21 mouse cellular contexts compared by ENCODE assay signal in genomic region chr16:33681661-33682060, GRCm38 (mm10). TPM values are rescaled to one million over a fixed set of nuclear protein-coding genes. Genes with fewer than 3 reads are reported as not detected.
A peak's percentile ranks its signal among the peaks of the same experiment; 100 is the strongest.
DNase-seq lines count a peak whose midpoint lies in the region; ATAC-seq lines count a peak whose summit lies in the region.
"Had no signal": no experiment of that assay in that cellular context is flagged by ENCODE, and none has a peak within 500 bp of the region (broad histone marks: within the 10 kb centered on the region; RNA-seq: fewer than 3 reads in every experiment).

No protein-coding gene starts in this region.

- H3K27me3 ChIP-seq in hindbrain, embryonic 10.5 days (ENCODE audit: insufficient read depth, poor library complexity, severe bottlenecking), result peaks cover 6% of the 10 kb centered on the region; the same call in 1 of the 2 replicates
- H3K27me3 ChIP-seq in hindbrain, embryonic 13.5 days, result no peaks in the 10 kb centered on the region
- no peaks in the 10 kb centered on the region for H3K27me3 ChIP-seq in midbrain, embryonic 10.5 days (ENCODE audit: low read depth, poor library complexity, severe bottlenecking)
- no peaks in the 10 kb centered on the region for H3K27me3 ChIP-seq in midbrain, embryonic 16.5 days (ENCODE audit: control insufficient read depth, insufficient read depth, low read depth, low read length)

- no peak overlapping the region for H3K4me3 ChIP-seq in hindbrain, embryonic 10.5 days
- no peak overlapping the region for H3K4me3 ChIP-seq in hindbrain, embryonic 13.5 days
- no peak overlapping the region for H3K4me3 ChIP-seq in midbrain, embryonic 10.5 days
- no peak overlapping the region for H3K4me3 ChIP-seq in midbrain, embryonic 16.5 days (ENCODE audit: low read depth, low read length)
- H3K4me3 ChIP-seq in brown adipose tissue, adult 24 weeks (ENCODE audit: insufficient read depth, low read depth, low read length), result no peak overlapping the region

- no peak for ATAC-seq in hindbrain, embryonic 13.5 days (ENCODE audit: low FRiP score)
- no peak for ATAC-seq in midbrain, embryonic 16.5 days
- ATAC-seq: activated CD4-positive, CD25-positive, alpha-beta regulatory T cell, adult 4 months; CD4-positive, CD25-positive, alpha-beta regulatory T cell, adult 4 months; forebrain, embryonic 14.5 days; hindbrain, postnatal 0 days; inflammation-experienced regulatory T-cells, adult 6 months; intestine, embryonic 16.5 days had no signal

- H3K4me2 ChIP-seq in hindbrain, embryonic 13.5 days, result no peak overlapping the region
- H3K4me2 ChIP-seq in midbrain, embryonic 16.5 days (ENCODE audit: low read length), result no peak overlapping the region
- H3K4me2 ChIP-seq: heart, embryonic 11.5 days; hindbrain, embryonic 14.5 days had no signal

- no peaks in the 10 kb centered on the region for H3K9me3 ChIP-seq in hindbrain, embryonic 10.5 days
- H3K9me3 ChIP-seq in hindbrain, embryonic 13.5 days, result no peaks in the 10 kb centered on the region
- no peaks in the 10 kb centered on the region for H3K9me3 ChIP-seq in midbrain, embryonic 10.5 days (replicated peaks)
- no peaks in the 10 kb centered on the region for H3K9me3 ChIP-seq in midbrain, embryonic 16.5 days (replicated peaks; ENCODE audit: control insufficient read depth, low read length, poor library complexity, severe bottlenecking)

- no peaks in the 10 kb centered on the region for H3K36me3 ChIP-seq in hindbrain, embryonic 10.5 days
- no peaks in the 10 kb centered on the region for H3K36me3 ChIP-seq in hindbrain, embryonic 13.5 days
- H3K36me3 ChIP-seq in midbrain, embryonic 10.5 days, result no peaks in the 10 kb centered on the region
- H3K36me3 ChIP-seq in midbrain, embryonic 16.5 days (ENCODE audit: control insufficient read depth, insufficient read depth, low read length), result no peaks in the 10 kb centered on the region

- H3K27ac ChIP-seq in hindbrain, embryonic 10.5 days, result 0 out of 2 replicates have a peak overlapping the region, but pooled peaks have one; percentile 31
- no peak overlapping the region for H3K27ac ChIP-seq in hindbrain, embryonic 13.5 days
- peak overlapping the region; percentile 39 for H3K27ac ChIP-seq in midbrain, embryonic 10.5 days (replicated peaks)
- H3K27ac ChIP-seq in midbrain, embryonic 16.5 days (ENCODE audit: low read length), result no peak overlapping the region
- peak overlapping the region; percentile 96 for H3K27ac ChIP-seq in brown adipose tissue, adult 24 weeks (replicated peaks; ENCODE audit: low read depth, low read length)
- H3K27ac ChIP-seq: hindbrain, embryonic 14.5 days; hindbrain, postnatal 0 days had no signal

- H3K4me1 ChIP-seq in hindbrain, embryonic 10.5 days (replicated peaks), result peaks cover 59% of the 10 kb centered on the region
- peaks cover 34% of the 10 kb centered on the region for H3K4me1 ChIP-seq in hindbrain, embryonic 13.5 days (replicated peaks)
- peaks cover 58% of the 10 kb centered on the region for H3K4me1 ChIP-seq in midbrain, embryonic 10.5 days
- H3K4me1 ChIP-seq in midbrain, embryonic 16.5 days (ENCODE audit: control insufficient read depth, insufficient read depth, low read length), result no peaks in the 10 kb centered on the region
- H3K4me1 ChIP-seq in brown adipose tissue, adult 24 weeks (ENCODE audit: control insufficient read depth, insufficient read depth, insufficient read length, low read length), result peaks cover 42% of the 10 kb centered on the region

- DNase-seq in heart, adult 11 months, result peak; percentile 91
- DNase-seq in heart, postnatal 4 days, result no peak
- no peak for DNase-seq in hindbrain, embryonic 10.5 days (ENCODE audit: low spot score)
- no peak for DNase-seq in midbrain, embryonic 10.5 days (ENCODE audit: low spot score)
- no peak for DNase-seq in neural tube, embryonic 10.5 days (ENCODE audit: extremely low spot score, low spot score)
- DNase-seq: adrenal gland, adult 8-10 months; adrenal gland, postnatal 25 days; cerebellum, adult 18-20 months; cerebellum, adult 9-10 months; gastrocnemius, postnatal 14 days had no signal

- no peak overlapping the region for H3K9ac ChIP-seq in hindbrain, embryonic 13.5 days
- no peak overlapping the region for H3K9ac ChIP-seq in midbrain, embryonic 16.5 days (ENCODE audit: low read depth, low read length)
- H3K9ac ChIP-seq: hindbrain, embryonic 14.5 days had no signal

RNA-seq across cellular contexts. Expression of gene Heg1, which starts 2.5 kb away (rescaled TPM):
- total RNA-seq in heart, postnatal 4 days (2021), result 100 to 1,000 TPM; 226 to 240 TPM
- 21.9 and 22.8 TPM in 2 replicates for polyA plus RNA-seq in hindbrain, embryonic 10.5 days (2016; fragmentation: Nextera tagmentation; extraction: Ambion mirVana)
- 10.2 and 10.6 TPM in 2 replicates for polyA plus RNA-seq in hindbrain, embryonic 13.5 days (2015; fragmentation: Nextera tagmentation; extraction: Ambion mirVana)
- polyA plus RNA-seq in midbrain, embryonic 10.5 days (2016; fragmentation: Nextera tagmentation; extraction: Ambion mirVana), result 34.3 and 45.7 TPM in 2 replicates
- 9.4 and 12.4 TPM in 2 replicates for polyA plus RNA-seq in midbrain, embryonic 16.5 days (2015; fragmentation: Nextera tagmentation; extraction: Ambion mirVana)
- polyA plus RNA-seq in brown adipose tissue, adult 24 weeks (2012; ENCODE audit: insufficient read depth, insufficient read length, missing spikeins), result 23.0 and 34.7 TPM in 2 replicates

Comparison
In these comparisons a context has a peak if more than half of its experiments do, and no peak if none do; other contexts are left out.
1. H3K27ac ChIP-seq: peak in hindbrain, embryonic 10.5 days (single experiment), midbrain, embryonic 10.5 days (single experiment) and brown adipose tissue, adult 24 weeks (single experiment); none in hindbrain, embryonic 13.5 days (single experiment) and midbrain, embryonic 16.5 days (single experiment).